Mouse (Mus musculus) kidney, adult 2 months (tissue): Measurements from ENCODE around the gene Nt5c. TPM values are rescaled to one million over a fixed set of nuclear protein-coding genes. Genes with fewer than 3 reads are reported as not detected.
"Not testable (repeated sequence)": the region's sequence is repeated elsewhere in the genome, so short reads cannot be mapped to it uniquely, and the experiment has no call there.

Experiments
- DNase-seq: peaks from one replicate; pipeline ENCODE4 v3.0.0; 2021
- H3K27ac ChIP-seq: fragments of 200-500 bp; 2 replicates; pipeline ENCODE4 v1.5.1; 2012; ENCODE audit warnings: low read depth, low read length, control low read depth, inconsistent platforms; ENCODE audit not compliant: insufficient read depth
- H3K27me3 ChIP-seq: fragments of 200-500 bp; replicated peaks from 2 replicates; pipeline ENCODE4 v1.6.1; 2012; ENCODE audit warnings: mild to moderate bottlenecking, moderate library complexity, low read length, inconsistent platforms; ENCODE audit not compliant: control insufficient read depth, insufficient read depth
- H3K36me3 ChIP-seq: fragments of 200-500 bp; 2 replicates; pipeline ENCODE4 v1.6.1; 2012; ENCODE audit warnings: mild to moderate bottlenecking, moderate library complexity, low read length, inconsistent platforms; ENCODE audit not compliant: control insufficient read depth, insufficient read depth
- H3K4me1 ChIP-seq: fragments of 200-500 bp; 2 replicates; pipeline ENCODE4 v1.6.1; 2011; ENCODE audit warnings: low read length; ENCODE audit not compliant: control insufficient read depth, insufficient read depth
- H3K4me3 ChIP-seq: fragments of 200-500 bp; 2 replicates; pipeline ENCODE4 v1.5.1; 2011; ENCODE audit warnings: mild to moderate bottlenecking, low read depth, low read length, control low read depth; ENCODE audit not compliant: insufficient read depth
- CTCF ChIP-seq: fragments of 200-500 bp; conservative IDR thresholded peaks from 2 replicates; pipeline ENCODE4 v1.5.1; 2011; ENCODE audit warnings: low read depth, mild to moderate bottlenecking, control low read depth, low read length, moderate library complexity, mixed read lengths; ENCODE audit not compliant: insufficient read depth, insufficient read length
- POLR2A ChIP-seq: fragments of 200-500 bp; IDR thresholded peaks from one replicate; pipeline ENCODE4 v1.6.1; 2011; ENCODE audit warnings: low read depth, low read length, control low read depth
- WGBS: fragments of 180-500 bp; shearing (Covaris S2); methylation state at CpG from one replicate; pipeline ENCODE4 v1.1.7; 2018; 5-methylcytosine and 5-hydroxymethylcytosine counted together
- polyA plus RNA-seq: library from polyadenylated mRNA; depleted of rRNA; stranded (reverse); fragments of >200 nt; gene quantifications from 2 replicates; pipeline ENCODE4 v1.2.3, GENCODE M21; 2012

Nt5c gene
- polyA plus RNA-seq, 1 experiment, result 50.5 TPM

DNA sequence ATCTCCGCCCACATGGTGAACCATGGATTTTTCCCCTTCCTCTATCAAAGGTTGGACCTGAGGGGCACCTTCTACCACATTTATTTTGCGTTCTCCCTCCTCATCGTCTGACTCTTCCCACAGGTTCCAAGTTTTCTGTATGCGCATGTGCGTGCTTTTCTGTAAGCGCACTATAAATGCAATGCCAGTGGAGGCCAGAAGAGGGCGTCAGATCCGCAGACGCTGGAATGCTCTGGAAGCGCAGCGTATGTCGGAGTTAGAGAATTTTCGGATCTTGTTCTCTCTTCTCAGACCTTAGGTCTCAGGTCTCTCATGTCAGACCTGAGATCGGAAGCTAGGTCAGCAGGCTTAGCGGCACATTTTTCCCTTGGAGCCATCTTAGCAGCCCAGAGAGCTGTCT lies 36.0 kb downstream of the Nt5c start:
- 91% methylated on average over 15 of the region's 15 CpGs for WGBS
- Histone ChIP-seq H3K4me1 (peaks cover 11% of the 10 kb centered on the region), H3K36me3 (no peaks in the 10 kb centered on the region), H3K27ac (no peak overlapping the region), H3K27me3 (no peaks in the 10 kb centered on the region), H3K4me3 (no peak overlapping the region)
- no peak for DNase-seq
- no peak for TF ChIP-seq CTCF
- no peak for TF ChIP-seq POLR2A

GRCm38 (mm10) chr11:115454822-115455221 lies 36.8 kb downstream of the Nt5c start:
- H3K27ac ChIP-seq, H3K36me3 ChIP-seq, H3K4me3 ChIP-seq, H3K27me3 ChIP-seq, DNase-seq: not testable (repeated sequence)
- 0 out of 2 replicates have a peak, but pooled peaks have one; percentile 6 for TF ChIP-seq CTCF
- 90% methylated on average over 6 of the region's 6 CpGs for WGBS
- peaks cover 19% of the 10 kb centered on the region for H3K4me1 ChIP-seq

GRCm38 (mm10) chr11:115453306-115453705 lies 38.4 kb downstream of the Nt5c start:
- H3K27ac ChIP-seq, result peak overlapping the region; percentile 61

GRCm38 (mm10) chr11:115452281-115452860 lies 39.3 kb downstream of the Nt5c start:
- Histone ChIP-seq H3K4me3 (no peak overlapping the region), H3K27ac (peak overlapping the region; percentile 69; the same call in 1 of the 2 replicates), H3K27me3 (no peaks in the 10 kb centered on the region), H3K4me1 (peaks cover 40% of the 10 kb centered on the region), H3K36me3 (no peaks in the 10 kb centered on the region)
- DNase-seq, result no peak
- TF ChIP-seq CTCF (no peak), POLR2A (no peak)
- 74% methylated on average over 7 of the region's 7 CpGs for WGBS

More at GRCm38 (mm10) chr11:115453306-115453705, 38.4 kb downstream of the Nt5c start:
- WGBS, result 55% methylated on average over 4 of the region's 4 CpGs
- peak; percentile 56 for DNase-seq
- no peaks in the 10 kb centered on the region for H3K27me3 ChIP-seq
- peaks cover 32% of the 10 kb centered on the region for H3K4me1 ChIP-seq
- H3K4me3 ChIP-seq, result no peak overlapping the region
- no peaks in the 10 kb centered on the region for H3K36me3 ChIP-seq
- TF ChIP-seq POLR2A (no peak), CTCF (no peak)

GRCm38 (mm10) chr11:115451781-115452241 lies 39.9 kb downstream of the Nt5c start:
- H3K4me1 ChIP-seq, result peaks cover 42% of the 10 kb centered on the region
- no peak for TF ChIP-seq CTCF
- no peaks in the 10 kb centered on the region for H3K27me3 ChIP-seq
- no peaks in the 10 kb centered on the region for H3K36me3 ChIP-seq
- peak overlapping the region; percentile 69; the same call in 1 of the 2 replicates for H3K27ac ChIP-seq
- WGBS, result 59% methylated on average over 8 of the region's 8 CpGs
- no peak overlapping the region for H3K4me3 ChIP-seq
- peak; percentile 50 for DNase-seq

DNA sequence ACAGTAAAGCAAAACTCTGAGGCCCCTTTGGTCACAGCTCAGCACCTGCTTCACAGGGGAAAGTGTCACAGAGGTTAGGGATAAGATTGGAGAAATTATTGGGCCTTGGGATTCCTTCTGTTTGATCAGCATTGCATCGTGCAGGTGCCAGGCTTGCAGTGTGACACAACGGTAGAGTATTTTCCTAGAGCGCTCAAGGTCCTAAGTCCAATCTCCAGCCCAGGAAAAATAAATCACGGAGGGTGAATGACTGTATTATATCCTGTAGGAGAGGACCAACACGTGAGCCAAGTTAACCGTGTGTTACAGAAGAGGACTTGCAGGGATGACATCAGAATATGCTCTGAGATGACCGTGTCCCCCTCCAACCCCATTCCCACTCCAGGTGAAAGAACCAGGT lies 41.5 kb downstream of the Nt5c start:
- no peaks in the 10 kb centered on the region for H3K27me3 ChIP-seq
- TF ChIP-seq CTCF, result no peak
- TF ChIP-seq POLR2A, result no peak
- no peak overlapping the region for H3K4me3 ChIP-seq
- no peaks in the 10 kb centered on the region for H3K36me3 ChIP-seq
- peaks cover 49% of the 10 kb centered on the region for H3K4me1 ChIP-seq
- peak; percentile 85 for DNase-seq
- 36% methylated on average over 7 of the region's 7 CpGs for WGBS
- peak overlapping the region; percentile 95 for H3K27ac ChIP-seq

GRCm38 (mm10) chr11:115448998-115449397 lies 42.7 kb downstream of the Nt5c start:
- H3K27ac ChIP-seq, result peak overlapping the region; percentile 97
- whole genome bisulfite sequencing, result 26% methylated on average over 7 of the region's 7 CpGs
- TF ChIP-seq POLR2A, result no peak
- TF ChIP-seq CTCF, result no peak
- H3K4me1 ChIP-seq, result peaks cover 49% of the 10 kb centered on the region
- no peak overlapping the region for H3K4me3 ChIP-seq
- H3K36me3 ChIP-seq, result no peaks in the 10 kb centered on the region
- peak; percentile 93 for DNase-seq
- H3K27me3 ChIP-seq, result no peaks in the 10 kb centered on the region
